Mouse (Mus musculus) MEL (cell line): Measurements from ENCODE around the gene Nucb2. TPM values are rescaled to one million over a fixed set of nuclear protein-coding genes. Genes with fewer than 3 reads are reported as not detected.

Source experiments
- DNase-seq: peaks from one replicate; pipeline ENCODE4 v3.0.0; 2011; ENCODE audit warnings: low read depth, low spot score
- H3K27ac ChIP-seq: 2 replicates; pipeline ENCODE4 v1.5.1; 2012; ENCODE audit warnings: low read depth, mild to moderate bottlenecking, control low read depth, low read length, moderate library complexity; ENCODE audit not compliant: control insufficient read depth
- H3K27me3 ChIP-seq, 2 experiments: fragments of 150-350 bp in 1 of 2; sonication (generic) in 1 of 2; 2 replicates each; pipeline ENCODE4 v1.6.1; 2012; ENCODE audit warnings: low read length in 2 of 2, mild to moderate bottlenecking in 2 of 2, improper control_type of control experiment in 1 of 2, moderate library complexity in 1 of 2; ENCODE audit not compliant: insufficient read depth in 2 of 2, control insufficient read depth in 1 of 2
- H3K36me3 ChIP-seq, 2 experiments: 2 replicates each; pipeline ENCODE4 v1.6.1; 2012 to 2014; ENCODE audit warnings: low read length in 2 of 2, improper control_type of control experiment in 1 of 2, inconsistent platforms in 1 of 2, mild to moderate bottlenecking in 1 of 2; ENCODE audit not compliant: insufficient read depth in 2 of 2, control insufficient read depth in 1 of 2
- H3K4me1 ChIP-seq, 2 experiments: fragments of 150-350 bp in 1 of 2; sonication (generic) in 1 of 2; 2 replicates each; pipeline ENCODE4 v1.6.1; 2012; ENCODE audit warnings: low read length in 2 of 2, improper control_type of control experiment in 1 of 2, mild to moderate bottlenecking in 1 of 2; ENCODE audit not compliant: insufficient read depth in 2 of 2, control insufficient read depth in 1 of 2
- H3K4me3 ChIP-seq, 2 experiments: fragments of 150-350 bp in 1 of 2; sonication (generic) in 1 of 2; 2 replicates each; pipeline ENCODE4 v1.5.1; 2012; ENCODE audit warnings: low read depth in 2 of 2, low read length in 2 of 2, mild to moderate bottlenecking in 2 of 2, moderate library complexity in 2 of 2, control low read depth in 1 of 2, improper control_type of control experiment in 1 of 2; ENCODE audit not compliant: control insufficient read depth in 1 of 2, insufficient read depth in 1 of 2
- H3K79me2 ChIP-seq: 2 replicates; pipeline ENCODE4 v1.6.1; 2012; ENCODE audit warnings: mild to moderate bottlenecking, low read length, moderate library complexity; ENCODE audit not compliant: control insufficient read depth, poor library complexity, insufficient read depth
- H3K9ac ChIP-seq: 2 replicates; pipeline ENCODE4 v1.6.1; 2012; ENCODE audit warnings: low read depth, mild to moderate bottlenecking, control low read depth, low read length, moderate library complexity; ENCODE audit not compliant: control insufficient read depth, poor library complexity, severe bottlenecking
- H3K9me3 ChIP-seq: fragments of 150-350 bp; sonication (generic); replicated peaks from 2 replicates; pipeline ENCODE4 v1.6.1; 2012; ENCODE audit warnings: mild to moderate bottlenecking, low read length, improper control_type of control experiment, moderate library complexity; ENCODE audit not compliant: insufficient read depth
- BHLHE40 ChIP-seq: IDR thresholded peaks from 2 replicates; pipeline ENCODE4 v1.6.1; 2012; ENCODE audit warnings: low read depth, mild to moderate bottlenecking, inconsistent platforms, low read length, improper control_type of control experiment, borderline replicate concordance
- E2F4 ChIP-seq: IDR thresholded peaks from 2 replicates; pipeline ENCODE4 v1.6.1; 2011; ENCODE audit warnings: low read depth, low read length, improper control_type of control experiment, borderline replicate concordance
- ELF1 ChIP-seq: IDR thresholded peaks from 2 replicates; pipeline ENCODE4 v1.6.1; 2014; ENCODE audit warnings: low read depth, mild to moderate bottlenecking, inconsistent platforms, low read length, improper control_type of control experiment, moderate library complexity
- EP300 ChIP-seq, 2 experiments: IDR thresholded peaks; 2 replicates each; pipeline ENCODE4 v1.6.1; 2011; ENCODE audit warnings: improper control_type of control experiment in 2 of 2, low read length in 2 of 2, low read depth in 1 of 2, mild to moderate bottlenecking in 1 of 2
- ETS1 ChIP-seq: IDR thresholded peaks from 2 replicates; pipeline ENCODE4 v1.6.1; 2012; ENCODE audit warnings: low read depth, mild to moderate bottlenecking, inconsistent platforms, low read length, improper control_type of control experiment, moderate library complexity
- GABPA ChIP-seq: IDR thresholded peaks from 2 replicates; pipeline ENCODE4 v1.6.1; 2012; ENCODE audit warnings: low read depth, mild to moderate bottlenecking, inconsistent platforms, low read length, improper control_type of control experiment, moderate library complexity
- GATA1 ChIP-seq: IDR thresholded peaks from 2 replicates; pipeline ENCODE4 v1.6.1; 2011; ENCODE audit warnings: low read depth, low read length, improper control_type of control experiment
- KAT2A ChIP-seq: conservative IDR thresholded peaks from 2 replicates; pipeline ENCODE4 v1.6.1; 2012; ENCODE audit warnings: low read depth, low read length, improper control_type of control experiment, inconsistent platforms
- MAFK ChIP-seq: IDR thresholded peaks from 2 replicates; pipeline ENCODE4 v1.6.1; 2011; ENCODE audit warnings: low read depth, mild to moderate bottlenecking, low read length, improper control_type of control experiment, borderline replicate concordance
- MEF2A ChIP-seq: IDR thresholded peaks from 2 replicates; pipeline ENCODE4 v1.6.1; 2014; ENCODE audit warnings: low read depth, mild to moderate bottlenecking, inconsistent platforms, low read length, improper control_type of control experiment; ENCODE audit not compliant: poor library complexity, insufficient replicate concordance, severe bottlenecking; ENCODE audit errors: extremely low read depth
- MXI1 ChIP-seq: IDR thresholded peaks from 2 replicates; pipeline ENCODE4 v1.6.1; 2011; ENCODE audit warnings: mild to moderate bottlenecking, low read depth, low read length, improper control_type of control experiment
- MYB ChIP-seq: IDR thresholded peaks from 2 replicates; pipeline ENCODE4 v1.6.1; 2011; ENCODE audit warnings: mild to moderate bottlenecking, low read depth, low read length, improper control_type of control experiment
- MYC ChIP-seq: IDR thresholded peaks from 2 replicates; pipeline ENCODE4 v1.6.1; 2011; ENCODE audit warnings: low read depth, mild to moderate bottlenecking, low read length, improper control_type of control experiment, moderate library complexity
- NELFE ChIP-seq: IDR thresholded peaks from 2 replicates; pipeline ENCODE4 v1.6.1; 2011; ENCODE audit warnings: low read depth, low read length, improper control_type of control experiment
- NRF1 ChIP-seq: IDR thresholded peaks from 2 replicates; pipeline ENCODE4 v1.6.1; 2014; ENCODE audit warnings: low read depth, mild to moderate bottlenecking, inconsistent platforms, low read length, improper control_type of control experiment, moderate library complexity; ENCODE audit not compliant: poor library complexity, insufficient read depth, severe bottlenecking
- POLR2AphosphoS2 ChIP-seq: IDR thresholded peaks from 2 replicates; pipeline ENCODE4 v1.6.1; 2011; ENCODE audit warnings: low read length, improper control_type of control experiment
- POLR2AphosphoS5 ChIP-seq: IDR thresholded peaks from 2 replicates; pipeline ENCODE4 v1.6.1; 2012; ENCODE audit warnings: low read depth, borderline replicate concordance, mild to moderate bottlenecking, inconsistent platforms, low read length, moderate library complexity, mixed read lengths
- RAD21 ChIP-seq: IDR thresholded peaks from 2 replicates; pipeline ENCODE4 v1.6.1; 2011; ENCODE audit warnings: mild to moderate bottlenecking, low read depth, low read length, improper control_type of control experiment
- RCOR1 ChIP-seq: IDR thresholded peaks from 2 replicates; pipeline ENCODE4 v1.6.1; 2012; ENCODE audit warnings: low read depth, mild to moderate bottlenecking, inconsistent platforms, low read length, improper control_type of control experiment
- SIN3A ChIP-seq: IDR thresholded peaks from 2 replicates; pipeline ENCODE4 v1.6.1; 2012; ENCODE audit warnings: low read length, improper control_type of control experiment, inconsistent platforms
- SMC3 ChIP-seq: IDR thresholded peaks from 2 replicates; pipeline ENCODE4 v1.6.1; 2011; ENCODE audit warnings: low read depth, low read length, improper control_type of control experiment
- TAL1 ChIP-seq: IDR thresholded peaks from 2 replicates; pipeline ENCODE4 v1.6.1; 2012; ENCODE audit warnings: mild to moderate bottlenecking, inconsistent platforms, low read length, moderate library complexity, mixed read lengths
- TBP ChIP-seq: IDR thresholded peaks from 2 replicates; pipeline ENCODE4 v1.8.0; 2011; ENCODE audit warnings: low read depth, low read length, improper control_type of control experiment
- TCF12 ChIP-seq: IDR thresholded peaks from 2 replicates; pipeline ENCODE4 v1.6.1; 2014; ENCODE audit warnings: low read depth, mild to moderate bottlenecking, inconsistent platforms, low read length, improper control_type of control experiment, moderate library complexity
- UBTF ChIP-seq: IDR thresholded peaks from 2 replicates; pipeline ENCODE4 v1.6.1; 2012; ENCODE audit warnings: low read depth, mild to moderate bottlenecking, inconsistent platforms, low read length, improper control_type of control experiment, moderate library complexity, borderline replicate concordance; ENCODE audit not compliant: insufficient read depth
- USF1 ChIP-seq: IDR thresholded peaks from 2 replicates; pipeline ENCODE4 v1.6.1; 2014; ENCODE audit warnings: low read depth, mild to moderate bottlenecking, inconsistent platforms, low read length, improper control_type of control experiment, moderate library complexity
- ZMIZ1 ChIP-seq: IDR thresholded peaks from 2 replicates; pipeline ENCODE4 v1.6.1; 2012; ENCODE audit warnings: low read depth, mild to moderate bottlenecking, inconsistent platforms, low read length, improper control_type of control experiment, moderate library complexity
- ZNF384 ChIP-seq: IDR thresholded peaks from 2 replicates; pipeline ENCODE4 v1.6.1; 2012; ENCODE audit warnings: low read depth, mild to moderate bottlenecking, inconsistent platforms, low read length, improper control_type of control experiment
- polyA plus RNA-seq, 2 experiments: library from polyadenylated mRNA; stranded (reverse) in 1 of 2; unstranded in 1 of 2; fragments of >175 nt in 1 of 2; fragments of >200 nt in 1 of 2; gene quantifications; 2 replicates each; pipeline versions ENCODE4 v1.2.1 to v1.2.4; 2012; ENCODE audit warnings: low replicate concordance in 2 of 2, low read depth in 1 of 2; ENCODE audit not compliant: insufficient read length in 2 of 2, insufficient read depth in 1 of 2, missing spikeins in 1 of 2
- total RNA-seq: library from RNA; depleted of rRNA; stranded (reverse); fragments of 300-350 nt; gene quantifications from 2 replicates; pipeline ENCODE4 v1.2.3, GENCODE M21; 2012

Gene Nucb2
- total and polyA plus RNA-seq, 3 experiments, result 5.5 to 6.4 TPM; not detected in 1

- Histone ChIP-seq H3K9me3 (no peaks in the 10 kb centered on the region), H3K27me3 (no peaks in the 10 kb centered on the region), H3K9ac (no peak overlapping the region), H3K4me3 (no peak overlapping the region), H3K4me1 (peaks cover 6 to 19% of the 10 kb centered on the region in 2 experiments), H3K36me3 (peaks cover 0 to 7% of the 10 kb centered on the region in 2 experiments; a peak in 2 of 4 replicates), H3K79me2 (no peaks in the 10 kb centered on the region), H3K27ac (no peak overlapping the region)
- TF ChIP-seq ELF1 (no peak), ZNF384 (no peak), KAT2A (no peak), MYC (no peak), MXI1 (no peak), POLR2AphosphoS2 (no peak), POLR2AphosphoS5 (no peak), NELFE (no peak), GATA1 (no peak), BHLHE40 (no peak), ZMIZ1 (no peak), GABPA (no peak), USF1 (no peak)
- no peak for DNase-seq
Observed at GRCm38 (mm10) chr7:116483782-116484181, 20.4 kb upstream of the Nucb2 start.

- DNase-seq, result no peak
- Histone ChIP-seq H3K9me3 (no peaks in the 10 kb centered on the region), H3K9ac (no peak overlapping the region), H3K27me3 (no peaks in the 10 kb centered on the region), H3K4me3 (no peak overlapping the region), H3K27ac (no peak overlapping the region), H3K36me3 (peaks cover 0 to 7% of the 10 kb centered on the region in 2 experiments; a peak in 2 of 4 replicates), H3K4me1 (peaks cover 6 to 19% of the 10 kb centered on the region in 2 experiments), H3K79me2 (no peaks in the 10 kb centered on the region)
- TF ChIP-seq NRF1, result no peak
- no peak for TF ChIP-seq SMC3
- no peak for TF ChIP-seq RAD21
- TF ChIP-seq EP300 (IDR thresholded peaks at IDR 0.05; ENCODE audit: low read depth in 1 of 2, low read length in 2 of 2), result no peak
- no peak for TF ChIP-seq UBTF
- no peak for TF ChIP-seq TCF12
- no peak for TF ChIP-seq RCOR1
- no peak for TF ChIP-seq SIN3A
- no peak for TF ChIP-seq ETS1
- TF ChIP-seq MYB, result no peak
- TF ChIP-seq E2F4, result no peak
- no peak for TF ChIP-seq TAL1
- TF ChIP-seq MEF2A, result no peak
- TF ChIP-seq MAFK, result no peak
- no peak for TF ChIP-seq POLR2AphosphoS2
- TF ChIP-seq NELFE, result no peak
- no peak for TF ChIP-seq ZNF384
- no peak for TF ChIP-seq BHLHE40
- no peak for TF ChIP-seq TBP
Observed at GRCm38 (mm10) chr7:116484213-116484612, 20.0 kb upstream of the Nucb2 start.
